Mouse (Mus musculus): Measurements from ENCODE around the gene Zfp800.

DNA sequence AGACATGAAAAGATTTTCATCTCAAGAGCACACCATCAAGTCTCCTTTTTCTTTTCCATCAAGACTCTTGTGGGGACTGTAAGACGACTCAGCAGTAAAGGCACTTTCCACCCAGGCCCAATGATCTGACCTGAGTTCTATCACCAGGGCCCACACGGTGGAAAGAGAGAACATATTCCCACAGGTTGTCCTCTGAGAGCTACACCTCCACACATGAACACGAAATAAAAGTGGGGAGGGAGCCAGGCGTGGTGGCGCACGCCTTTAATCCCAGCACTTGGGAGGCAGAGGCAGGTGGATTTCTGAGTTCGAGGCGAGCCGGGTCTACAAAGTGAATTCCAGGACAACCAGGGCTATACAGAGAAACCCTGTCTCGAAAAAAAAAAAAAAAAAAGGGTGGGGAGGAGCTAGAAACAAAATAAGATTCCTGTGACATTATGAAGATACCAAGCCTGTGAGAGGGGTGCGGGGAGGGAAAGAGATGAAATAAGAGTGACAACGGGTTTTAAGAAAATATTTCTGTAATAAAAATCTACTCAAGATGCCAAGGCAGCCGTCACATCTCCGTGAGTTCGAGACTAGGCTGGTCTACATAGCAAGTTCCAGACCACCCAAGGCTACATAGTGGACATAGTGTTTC lies 25.0 kb upstream of the Zfp800 start:
- TF ChIP-seq MAFK (IDR thresholded peaks at IDR 0.05; ENCODE audit: insufficient read depth, low read depth, low read length) (no peak), ZC3H11A (IDR thresholded peaks at IDR 0.05; ENCODE audit: borderline replicate concordance, low read depth, low read length) (no peak), CHD2 (IDR thresholded peaks at IDR 0.05; ENCODE audit: low read depth, low read length) (no peak)
